Mouse (Mus musculus): ENCODE results near the gene Gm13693. TPM values are rescaled to one million over a fixed set of nuclear protein-coding genes. Genes with fewer than 3 reads are reported as not detected.
"Not testable (repeated sequence)": the region's sequence is repeated elsewhere in the genome, so short reads cannot be mapped to it uniquely, and the experiment has no call there.

Gm13693 gene
- total RNA-seq (2014; rRNA removed) (not detected in 2 replicates), polyA plus RNA-seq (2012; rRNA removed) (not detected in 2 replicates)

DNA sequence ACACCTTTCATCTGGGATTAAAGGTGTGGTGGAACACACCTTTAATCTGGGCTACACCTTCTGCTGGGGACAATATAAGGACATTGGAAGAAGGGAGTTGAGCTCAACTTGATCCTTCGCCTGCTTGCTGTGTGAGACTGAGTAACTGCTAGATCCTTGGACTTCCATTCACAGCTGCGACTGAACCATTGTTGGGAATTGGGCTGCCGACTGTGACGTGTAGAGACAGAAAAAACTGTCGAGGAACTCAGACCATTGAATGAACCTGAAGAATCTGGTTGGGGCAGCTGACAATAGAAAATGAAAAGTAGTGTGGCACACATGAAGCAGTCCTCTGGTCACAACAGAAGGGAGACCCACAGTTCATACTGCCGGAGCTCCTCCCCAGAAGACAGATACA lies at the start of gene Gm13693:
Gene Gm13693, plus strand, starts transcription at position 301 of the 400 bp plus-strand sequence.
- H3K4me1 ChIP-seq (ENCODE audit: control insufficient read depth, insufficient read depth, low read length); H3K9ac ChIP-seq (ENCODE audit: low read depth, low read length); H3K36me3 ChIP-seq (ENCODE audit: control insufficient read depth, insufficient read depth, low read length); H3K79me2 ChIP-seq (ENCODE audit: control insufficient read depth, insufficient read depth, low read length); H3K4me3 ChIP-seq (ENCODE audit: insufficient read depth, low read depth, low read length); DNase-seq (ENCODE audit: extremely low read depth, low read depth, low spot score); H3K27ac ChIP-seq (replicated peaks; ENCODE audit: insufficient read depth, low read depth, low read length); H3K27me3 ChIP-seq (ENCODE audit: control insufficient read depth, insufficient read depth, low read length): not testable (repeated sequence)
- no CpG with 5 or more reads among the region's 6 CpGs for WGBS

DNA sequence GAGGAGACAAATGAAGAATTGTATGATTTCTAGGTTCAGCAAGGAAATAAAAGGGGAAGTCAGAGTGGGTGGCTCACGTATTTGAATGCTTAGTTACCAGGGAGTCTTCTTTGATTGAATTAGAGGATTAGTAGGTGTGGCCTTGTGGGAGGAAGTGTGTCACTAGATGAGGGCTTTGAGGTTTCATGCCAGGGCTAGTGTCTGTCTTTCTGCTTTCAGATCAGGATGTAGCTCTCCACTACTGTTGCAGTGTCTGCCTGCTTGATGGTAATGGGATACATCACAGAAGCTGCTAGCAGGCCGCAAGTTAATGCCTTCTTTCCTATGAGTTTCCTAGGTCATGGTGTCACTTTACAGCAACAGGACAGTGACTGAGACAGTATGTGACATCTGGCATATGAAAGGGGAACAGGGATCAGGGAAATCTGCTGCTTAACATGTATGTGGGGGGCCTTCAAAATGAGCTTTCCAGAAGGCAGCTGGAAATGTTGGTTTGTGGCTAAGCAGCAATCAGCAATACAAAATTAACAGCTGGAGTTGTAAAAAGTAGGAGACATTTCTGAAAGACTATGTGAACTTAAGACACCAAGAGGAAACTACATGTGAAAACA lies 31.7 kb upstream of the Gm13693 start:
- TF ChIP-seq POLR2A (IDR thresholded peaks at IDR 0.05; ENCODE audit: extremely low read depth, insufficient read depth, low read length) (no peak), CTCF (IDR thresholded peaks at IDR 0.05; ENCODE audit: low read depth, low read length) (no peak)
- no peaks in the 10 kb centered on the region for H3K4me1 ChIP-seq (ENCODE audit: control insufficient read depth, insufficient read depth, low read length)
- WGBS = 73% methylated on average over 2 of the region's 2 CpGs
- H3K27ac ChIP-seq (replicated peaks; ENCODE audit: insufficient read depth, low read depth, low read length) = no peak overlapping the region
- no peaks in the 10 kb centered on the region for H3K36me3 ChIP-seq (ENCODE audit: control insufficient read depth, insufficient read depth, low read length)
- no peaks in the 10 kb centered on the region for H3K79me2 ChIP-seq (ENCODE audit: control insufficient read depth, insufficient read depth, low read length)
- H3K9ac ChIP-seq (ENCODE audit: low read depth, low read length) = no peak overlapping the region
- no peaks in the 10 kb centered on the region for H3K27me3 ChIP-seq (ENCODE audit: control insufficient read depth, insufficient read depth, low read length)
- no peak overlapping the region for H3K4me3 ChIP-seq (ENCODE audit: insufficient read depth, low read depth, low read length)
- DNase-seq (ENCODE audit: extremely low read depth, low read depth, low spot score) = no peak

DNA sequence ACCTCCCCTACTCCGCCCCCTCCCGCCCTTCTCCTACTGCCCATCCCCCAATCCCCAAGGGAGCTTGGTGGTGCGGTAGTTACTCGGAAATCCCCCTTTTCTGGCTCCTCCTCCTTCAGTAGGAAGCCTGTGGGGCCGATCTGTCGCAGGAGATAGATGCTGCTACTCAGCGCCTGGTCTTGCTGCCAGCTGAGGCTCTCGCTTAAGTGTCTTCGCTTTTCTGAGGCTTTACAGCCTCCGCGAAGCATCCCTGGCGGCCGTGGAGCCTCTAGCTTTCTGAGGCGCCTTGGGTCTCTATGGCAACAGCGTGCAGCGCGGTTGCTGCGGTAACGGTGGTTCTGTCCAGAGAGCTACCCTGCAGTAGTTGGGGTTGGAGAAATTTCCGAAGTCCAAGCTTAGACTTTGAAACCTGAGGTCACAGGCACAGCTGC lies 20.4 kb upstream of the Gm13693 start, which contains the start of gene Zswim2:
Gene Zswim2, minus strand, starts transcription at position 298 of the 431 bp plus-strand sequence.
- Histone ChIP-seq H3K27ac (replicated peaks; ENCODE audit: insufficient read depth, low read depth, low read length) (no peak within 1 kb of the TSS), H3K36me3 (ENCODE audit: control insufficient read depth, insufficient read depth, low read length) (no peaks in the 10 kb centered on the region), H3K27me3 (ENCODE audit: control insufficient read depth, insufficient read depth, low read length) (no peaks in the 10 kb centered on the region), H3K9ac (ENCODE audit: low read depth, low read length) (no peak within 1 kb of the TSS), H3K79me2 (ENCODE audit: control insufficient read depth, insufficient read depth, low read length) (no peaks in the 10 kb centered on the region), H3K4me3 (ENCODE audit: insufficient read depth, low read depth, low read length) (no peak within 1 kb of the TSS), H3K4me1 (ENCODE audit: control insufficient read depth, insufficient read depth, low read length) (no peaks in the 10 kb centered on the region)
- WGBS = 4% methylated on average over 20 of the region's 20 CpGs
- DNase-seq (ENCODE audit: extremely low read depth, low read depth, low spot score) = peak; percentile 52
- no peak for TF ChIP-seq POLR2A (IDR thresholded peaks at IDR 0.05; ENCODE audit: extremely low read depth, insufficient read depth, low read length)
- no peak for TF ChIP-seq CTCF (IDR thresholded peaks at IDR 0.05; ENCODE audit: low read depth, low read length)

DNA sequence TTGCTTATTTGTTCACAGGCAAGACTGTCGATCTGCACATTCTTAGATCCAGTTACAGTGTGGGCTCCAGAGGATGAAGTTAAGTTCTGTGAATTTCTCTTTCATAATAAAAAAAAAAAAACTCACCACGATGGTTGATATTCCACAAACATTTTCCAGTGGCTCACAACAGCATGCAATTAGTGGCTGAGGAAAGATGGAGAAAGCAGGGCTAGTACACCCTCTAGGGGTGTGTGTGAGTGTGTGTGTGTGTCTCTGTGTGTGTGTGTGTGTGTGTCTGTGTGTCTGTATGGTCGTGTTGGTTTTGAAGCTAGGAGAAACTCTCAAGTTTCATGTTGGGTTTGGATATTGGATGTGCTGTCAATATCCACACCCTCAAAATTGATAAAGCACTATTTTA lies 19.9 kb upstream of the Gm13693 start:
- DNase-seq (ENCODE audit: extremely low read depth, low read depth, low spot score) = no peak
- WGBS = 33% methylated on average over 3 of the region's 3 CpGs
- H3K79me2 ChIP-seq (ENCODE audit: control insufficient read depth, insufficient read depth, low read length) = no peaks in the 10 kb centered on the region
- no peaks in the 10 kb centered on the region for H3K36me3 ChIP-seq (ENCODE audit: control insufficient read depth, insufficient read depth, low read length)
- H3K27me3 ChIP-seq (ENCODE audit: control insufficient read depth, insufficient read depth, low read length) = no peaks in the 10 kb centered on the region
- H3K27ac ChIP-seq (replicated peaks; ENCODE audit: insufficient read depth, low read depth, low read length) = no peak overlapping the region
- H3K4me3 ChIP-seq (ENCODE audit: insufficient read depth, low read depth, low read length) = no peak overlapping the region
- H3K9ac ChIP-seq (ENCODE audit: low read depth, low read length) = no peak overlapping the region
- no peaks in the 10 kb centered on the region for H3K4me1 ChIP-seq (ENCODE audit: control insufficient read depth, insufficient read depth, low read length)
- TF ChIP-seq CTCF (IDR thresholded peaks at IDR 0.05; ENCODE audit: low read depth, low read length) = no peak

DNA sequence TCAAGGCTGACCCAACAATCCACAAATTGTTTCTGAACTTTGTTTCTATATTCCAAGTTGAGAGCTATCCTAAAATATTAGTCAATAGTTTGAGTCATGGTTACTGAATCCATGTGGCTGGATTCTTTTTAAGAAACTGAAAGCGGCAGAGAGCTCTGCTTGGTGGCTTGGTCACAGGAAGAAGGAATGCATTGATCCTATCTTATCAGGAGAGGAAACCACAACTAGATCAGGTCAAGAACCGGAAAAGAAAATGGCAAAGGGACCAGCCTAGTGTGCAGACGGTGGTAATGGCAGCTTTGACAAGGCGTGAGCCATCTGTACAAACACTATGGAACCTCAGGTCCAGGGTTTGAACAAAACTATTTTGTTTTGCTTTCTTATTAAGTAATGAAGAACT lies 19.5 kb upstream of the Gm13693 start:
- Histone ChIP-seq H3K4me3 (ENCODE audit: insufficient read depth, low read depth, low read length) (no peak overlapping the region), H3K36me3 (ENCODE audit: control insufficient read depth, insufficient read depth, low read length) (no peaks in the 10 kb centered on the region), H3K27me3 (ENCODE audit: control insufficient read depth, insufficient read depth, low read length) (no peaks in the 10 kb centered on the region), H3K4me1 (ENCODE audit: control insufficient read depth, insufficient read depth, low read length) (no peaks in the 10 kb centered on the region), H3K27ac (replicated peaks; ENCODE audit: insufficient read depth, low read depth, low read length) (no peak overlapping the region), H3K79me2 (ENCODE audit: control insufficient read depth, insufficient read depth, low read length) (no peaks in the 10 kb centered on the region), H3K9ac (ENCODE audit: low read depth, low read length) (no peak overlapping the region)
- no peak for TF ChIP-seq CTCF (IDR thresholded peaks at IDR 0.05; ENCODE audit: low read depth, low read length)
- no peak for TF ChIP-seq POLR2A (IDR thresholded peaks at IDR 0.05; ENCODE audit: extremely low read depth, insufficient read depth, low read length)
- no peak for DNase-seq (ENCODE audit: extremely low read depth, low read depth, low spot score)
- 60% methylated on average over 4 of the region's 4 CpGs for WGBS

DNA sequence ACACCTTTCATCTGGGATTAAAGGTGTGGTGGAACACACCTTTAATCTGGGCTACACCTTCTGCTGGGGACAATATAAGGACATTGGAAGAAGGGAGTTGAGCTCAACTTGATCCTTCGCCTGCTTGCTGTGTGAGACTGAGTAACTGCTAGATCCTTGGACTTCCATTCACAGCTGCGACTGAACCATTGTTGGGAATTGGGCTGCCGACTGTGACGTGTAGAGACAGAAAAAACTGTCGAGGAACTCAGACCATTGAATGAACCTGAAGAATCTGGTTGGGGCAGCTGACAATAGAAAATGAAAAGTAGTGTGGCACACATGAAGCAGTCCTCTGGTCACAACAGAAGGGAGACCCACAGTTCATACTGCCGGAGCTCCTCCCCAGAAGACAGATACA lies 5.9 kb upstream of the Gm13693 start, which contains the start of gene Gm13698:
Gene Gm13698, plus strand, starts transcription at position 301 of the 400 bp plus-strand sequence.
- H3K27ac ChIP-seq (replicated peaks; ENCODE audit: insufficient read depth, low read depth, low read length); H3K79me2 ChIP-seq (ENCODE audit: control insufficient read depth, insufficient read depth, low read length); H3K9ac ChIP-seq (ENCODE audit: low read depth, low read length); H3K4me3 ChIP-seq (ENCODE audit: insufficient read depth, low read depth, low read length); H3K27me3 ChIP-seq (ENCODE audit: control insufficient read depth, insufficient read depth, low read length); H3K4me1 ChIP-seq (ENCODE audit: control insufficient read depth, insufficient read depth, low read length); DNase-seq (ENCODE audit: extremely low read depth, low read depth, low spot score); H3K36me3 ChIP-seq (ENCODE audit: control insufficient read depth, insufficient read depth, low read length): not testable (repeated sequence)
- WGBS = no CpG with 5 or more reads among the region's 6 CpGs

DNA sequence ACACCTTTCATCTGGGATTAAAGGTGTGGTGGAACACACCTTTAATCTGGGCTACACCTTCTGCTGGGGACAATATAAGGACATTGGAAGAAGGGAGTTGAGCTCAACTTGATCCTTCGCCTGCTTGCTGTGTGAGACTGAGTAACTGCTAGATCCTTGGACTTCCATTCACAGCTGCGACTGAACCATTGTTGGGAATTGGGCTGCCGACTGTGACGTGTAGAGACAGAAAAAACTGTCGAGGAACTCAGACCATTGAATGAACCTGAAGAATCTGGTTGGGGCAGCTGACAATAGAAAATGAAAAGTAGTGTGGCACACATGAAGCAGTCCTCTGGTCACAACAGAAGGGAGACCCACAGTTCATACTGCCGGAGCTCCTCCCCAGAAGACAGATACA lies 5.7 kb downstream of the Gm13693 start, which contains the start of gene Gm13695:
Gene Gm13695, plus strand, starts transcription at position 301 of the 400 bp plus-strand sequence.
- H3K4me1 ChIP-seq (ENCODE audit: control insufficient read depth, insufficient read depth, low read length); H3K79me2 ChIP-seq (ENCODE audit: control insufficient read depth, insufficient read depth, low read length); H3K27ac ChIP-seq (replicated peaks; ENCODE audit: insufficient read depth, low read depth, low read length); DNase-seq (ENCODE audit: extremely low read depth, low read depth, low spot score); H3K36me3 ChIP-seq (ENCODE audit: control insufficient read depth, insufficient read depth, low read length); H3K27me3 ChIP-seq (ENCODE audit: control insufficient read depth, insufficient read depth, low read length); H3K4me3 ChIP-seq (ENCODE audit: insufficient read depth, low read depth, low read length); H3K9ac ChIP-seq (ENCODE audit: low read depth, low read length): not testable (repeated sequence)
- no CpG with 5 or more reads among the region's 6 CpGs for WGBS

DNA sequence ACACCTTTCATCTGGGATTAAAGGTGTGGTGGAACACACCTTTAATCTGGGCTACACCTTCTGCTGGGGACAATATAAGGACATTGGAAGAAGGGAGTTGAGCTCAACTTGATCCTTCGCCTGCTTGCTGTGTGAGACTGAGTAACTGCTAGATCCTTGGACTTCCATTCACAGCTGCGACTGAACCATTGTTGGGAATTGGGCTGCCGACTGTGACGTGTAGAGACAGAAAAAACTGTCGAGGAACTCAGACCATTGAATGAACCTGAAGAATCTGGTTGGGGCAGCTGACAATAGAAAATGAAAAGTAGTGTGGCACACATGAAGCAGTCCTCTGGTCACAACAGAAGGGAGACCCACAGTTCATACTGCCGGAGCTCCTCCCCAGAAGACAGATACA lies 11.5 kb downstream of the Gm13693 start, which contains the start of gene Gm13696:
Gene Gm13696, plus strand, starts transcription at position 301 of the 400 bp plus-strand sequence.
- WGBS = no CpG with 5 or more reads among the region's 6 CpGs
- H3K4me1 ChIP-seq (ENCODE audit: control insufficient read depth, insufficient read depth, low read length); H3K9ac ChIP-seq (ENCODE audit: low read depth, low read length); H3K79me2 ChIP-seq (ENCODE audit: control insufficient read depth, insufficient read depth, low read length); H3K27ac ChIP-seq (replicated peaks; ENCODE audit: insufficient read depth, low read depth, low read length); H3K4me3 ChIP-seq (ENCODE audit: insufficient read depth, low read depth, low read length); DNase-seq (ENCODE audit: extremely low read depth, low read depth, low spot score); H3K27me3 ChIP-seq (ENCODE audit: control insufficient read depth, insufficient read depth, low read length); H3K36me3 ChIP-seq (ENCODE audit: control insufficient read depth, insufficient read depth, low read length): not testable (repeated sequence)

DNA sequence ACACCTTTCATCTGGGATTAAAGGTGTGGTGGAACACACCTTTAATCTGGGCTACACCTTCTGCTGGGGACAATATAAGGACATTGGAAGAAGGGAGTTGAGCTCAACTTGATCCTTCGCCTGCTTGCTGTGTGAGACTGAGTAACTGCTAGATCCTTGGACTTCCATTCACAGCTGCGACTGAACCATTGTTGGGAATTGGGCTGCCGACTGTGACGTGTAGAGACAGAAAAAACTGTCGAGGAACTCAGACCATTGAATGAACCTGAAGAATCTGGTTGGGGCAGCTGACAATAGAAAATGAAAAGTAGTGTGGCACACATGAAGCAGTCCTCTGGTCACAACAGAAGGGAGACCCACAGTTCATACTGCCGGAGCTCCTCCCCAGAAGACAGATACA lies 17.3 kb downstream of the Gm13693 start, which contains the start of gene Gm13694:
Gene Gm13694, plus strand, starts transcription at position 301 of the 400 bp plus-strand sequence.
- H3K79me2 ChIP-seq (ENCODE audit: control insufficient read depth, insufficient read depth, low read length); H3K27me3 ChIP-seq (ENCODE audit: control insufficient read depth, insufficient read depth, low read length); H3K4me3 ChIP-seq (ENCODE audit: insufficient read depth, low read depth, low read length); H3K9ac ChIP-seq (ENCODE audit: low read depth, low read length); H3K4me1 ChIP-seq (ENCODE audit: control insufficient read depth, insufficient read depth, low read length); H3K36me3 ChIP-seq (ENCODE audit: control insufficient read depth, insufficient read depth, low read length); DNase-seq (ENCODE audit: extremely low read depth, low read depth, low spot score); H3K27ac ChIP-seq (replicated peaks; ENCODE audit: insufficient read depth, low read depth, low read length): not testable (repeated sequence)
- no CpG with 5 or more reads among the region's 6 CpGs for WGBS
